Mouse (Mus musculus) myocyte (in vitro differentiated cells): Measurements from ENCODE around the gene Styx.

Source experiments
- CEBPB ChIP-seq: IDR thresholded peaks from 2 replicates; pipeline ENCODE4 v1.6.1; 2011; ENCODE audit warnings: mild to moderate bottlenecking, moderate library complexity; ENCODE audit not compliant: poor library complexity, insufficient read depth, severe bottlenecking
- MYOD1 ChIP-seq, 3 experiments: IDR thresholded peaks; one replicate each; pipeline ENCODE4 v1.6.1; 2011; ENCODE audit warnings: control low read depth in 2 of 3, low read depth in 2 of 3, mild to moderate bottlenecking in 2 of 3, moderate library complexity in 1 of 3; ENCODE audit not compliant: insufficient read length in 2 of 3, control insufficient read depth in 1 of 3
- POLR2A ChIP-seq: IDR thresholded peaks from one replicate; pipeline ENCODE4 v1.6.1; 2011; ENCODE audit warnings: low read depth, mild to moderate bottlenecking, control low read depth, moderate library complexity; ENCODE audit not compliant: insufficient read length
- POLR2AphosphoS2 ChIP-seq: IDR thresholded peaks from one replicate; pipeline ENCODE4 v1.6.1; 2011; ENCODE audit warnings: low read depth, control low read depth; ENCODE audit not compliant: insufficient read length
- TCF12 ChIP-seq: IDR thresholded peaks from one replicate; pipeline ENCODE4 v1.6.1; 2011; ENCODE audit warnings: mild to moderate bottlenecking, control low read depth; ENCODE audit not compliant: poor library complexity, insufficient read depth, severe bottlenecking
- USF1 ChIP-seq: IDR thresholded peaks from one replicate; pipeline ENCODE4 v1.6.1; 2011; ENCODE audit warnings: low read depth, mild to moderate bottlenecking, control low read depth, moderate library complexity

GRCm38 (mm10) chr14:45453538-45454233 lies 102.8 kb downstream of the Styx start:
- TF ChIP-seq POLR2A = no peak
- no peak for TF ChIP-seq MYOD1 (IDR thresholded peaks at IDR 0.05; ENCODE audit: control insufficient read depth in 1 of 3, insufficient read length in 2 of 3, low read depth in 2 of 3)
- TF ChIP-seq POLR2AphosphoS2 = no peak
- TF ChIP-seq CEBPB = no peak
- TF ChIP-seq USF1 = no peak
- no peak for TF ChIP-seq TCF12
